Mouse (Mus musculus) testis, postnatal 14 days (tissue): ENCODE measurements around the gene Unc5c.

Experiments used
- DNase-seq: peaks from one replicate; pipeline ENCODE4 v3.0.0; 2021; ENCODE audit warnings: low spot score

Unc5c gene

DNA sequence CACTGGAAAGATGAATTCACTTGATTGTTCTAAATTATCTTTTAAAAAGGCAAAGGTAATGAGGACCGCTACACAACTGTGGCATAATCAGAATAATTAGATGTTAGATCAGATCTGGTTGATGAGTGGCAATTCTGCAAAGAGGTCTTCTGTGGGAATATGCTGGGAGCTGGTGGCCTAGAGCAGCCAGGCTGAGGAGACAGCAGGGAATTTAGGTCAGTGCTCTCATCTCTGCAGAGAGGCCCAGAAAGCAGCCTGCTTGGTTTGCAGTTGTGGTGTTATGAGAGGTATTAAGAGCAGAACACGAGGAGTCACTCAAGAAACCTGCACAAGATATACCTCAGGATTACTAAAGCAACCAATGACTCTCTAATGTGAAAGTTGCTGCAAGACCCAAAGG, 133.9 kb downstream of the Unc5c start:
- DNase-seq: no peak

GRCm38 (mm10) chr3:141601072-141601549, 136.1 kb downstream of the Unc5c start:
- no peak for DNase-seq

DNA sequence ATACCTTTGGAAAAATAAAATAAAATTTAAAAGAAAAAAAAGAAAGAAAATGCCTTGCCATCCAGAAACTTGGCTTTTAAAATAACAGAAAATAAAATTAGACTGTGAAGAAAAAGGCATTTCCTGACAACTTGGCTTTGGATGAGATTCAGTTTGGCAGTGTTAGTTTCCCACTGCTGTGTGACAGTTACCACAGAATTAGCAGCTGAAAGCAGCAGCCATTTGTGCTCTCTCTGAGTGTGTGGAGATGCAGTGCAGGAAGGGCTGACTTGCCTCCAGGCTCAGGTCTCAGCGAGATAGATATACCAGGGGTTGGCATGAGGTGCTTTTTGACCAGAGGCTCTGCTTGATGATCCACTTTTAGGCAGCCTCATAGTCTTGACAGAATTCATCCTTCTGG, 151.7 kb downstream of the Unc5c start:
- DNase-seq: no peak

GRCm38 (mm10) chr3:141618675-141619074, 153.7 kb downstream of the Unc5c start:
- DNase-seq: no peak

GRCm38 (mm10) chr3:141621496-141621895, 156.5 kb downstream of the Unc5c start:
- DNase-seq: no peak

- no peak for DNase-seq
These were observed 162.1 kb downstream of the Unc5c start for GRCm38 (mm10) chr3:141626935-141627638.

GRCm38 (mm10) chr3:141627639-141627977, 162.6 kb downstream of the Unc5c start:
- no peak for DNase-seq

DNA sequence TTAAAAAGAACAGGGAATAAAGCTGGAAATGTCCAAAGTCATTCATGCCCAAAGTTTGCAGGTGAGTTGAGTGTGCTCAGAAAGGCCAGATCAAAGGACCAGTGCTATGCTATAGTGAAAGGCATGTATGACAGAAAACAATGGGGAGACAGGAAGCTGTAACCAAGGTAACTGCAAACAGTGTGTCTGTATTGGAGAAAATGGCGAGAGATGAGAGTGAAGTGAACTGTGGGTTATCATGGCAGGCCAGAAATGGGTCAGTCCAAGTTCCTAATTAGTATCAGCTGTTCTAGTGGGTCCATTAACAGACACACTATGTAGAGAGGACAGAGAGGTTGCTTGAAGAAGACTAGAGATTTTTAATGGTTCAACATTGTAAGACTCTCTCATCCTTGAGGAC, 164.4 kb downstream of the Unc5c start:
- DNase-seq: no peak

GRCm38 (mm10) chr3:141637900-141638299, 172.9 kb downstream of the Unc5c start:
- no peak for DNase-seq

GRCm38 (mm10) chr3:141644264-141644663, 179.2 kb downstream of the Unc5c start:
- DNase-seq: no peak

DNA sequence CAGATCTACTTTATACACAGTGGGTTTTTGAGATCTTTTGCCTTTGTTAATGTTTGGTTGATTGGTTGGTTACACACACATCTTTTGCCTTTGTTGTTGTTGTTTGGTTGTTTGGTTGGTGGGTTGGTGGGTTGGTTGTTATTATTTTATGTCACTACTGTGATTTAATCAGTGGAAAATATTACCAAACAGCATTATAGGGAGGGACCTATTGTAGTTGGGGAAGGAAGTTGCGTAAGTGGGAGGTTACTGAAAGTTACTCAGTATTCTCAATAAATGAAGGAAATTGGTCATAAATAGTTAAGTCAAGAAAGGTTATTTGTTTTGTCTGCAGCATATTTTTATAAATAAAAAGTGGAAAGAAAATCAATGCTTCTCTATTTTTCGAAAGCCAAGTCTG, 181.6 kb downstream of the Unc5c start:
- no peak for DNase-seq

GRCm38 (mm10) chr3:141650658-141651057, 185.6 kb downstream of the Unc5c start:
- DNase-seq: no peak

DNA sequence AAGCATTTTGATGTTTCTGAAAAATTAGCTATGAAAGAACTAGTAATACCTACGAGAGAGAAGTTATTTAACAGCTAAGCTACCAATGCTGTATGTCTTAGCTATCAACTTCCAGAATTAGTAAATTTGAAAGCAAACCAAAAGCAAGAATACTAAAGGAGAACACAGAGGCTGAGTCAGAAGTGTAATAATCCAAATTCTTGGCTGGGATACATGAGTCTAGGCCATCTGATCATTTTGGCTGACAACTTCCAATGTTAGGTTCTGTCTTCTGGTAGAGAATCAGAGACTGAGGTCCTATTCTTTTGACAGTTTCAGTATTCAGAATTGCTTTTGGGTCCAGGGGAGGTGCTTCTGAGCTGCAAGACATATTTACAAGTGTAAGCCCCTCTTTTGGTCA, 188.9 kb downstream of the Unc5c start:
- DNase-seq: no peak

GRCm38 (mm10) chr3:141659041-141659789, 194.2 kb downstream of the Unc5c start:
- DNase-seq: no peak

DNA sequence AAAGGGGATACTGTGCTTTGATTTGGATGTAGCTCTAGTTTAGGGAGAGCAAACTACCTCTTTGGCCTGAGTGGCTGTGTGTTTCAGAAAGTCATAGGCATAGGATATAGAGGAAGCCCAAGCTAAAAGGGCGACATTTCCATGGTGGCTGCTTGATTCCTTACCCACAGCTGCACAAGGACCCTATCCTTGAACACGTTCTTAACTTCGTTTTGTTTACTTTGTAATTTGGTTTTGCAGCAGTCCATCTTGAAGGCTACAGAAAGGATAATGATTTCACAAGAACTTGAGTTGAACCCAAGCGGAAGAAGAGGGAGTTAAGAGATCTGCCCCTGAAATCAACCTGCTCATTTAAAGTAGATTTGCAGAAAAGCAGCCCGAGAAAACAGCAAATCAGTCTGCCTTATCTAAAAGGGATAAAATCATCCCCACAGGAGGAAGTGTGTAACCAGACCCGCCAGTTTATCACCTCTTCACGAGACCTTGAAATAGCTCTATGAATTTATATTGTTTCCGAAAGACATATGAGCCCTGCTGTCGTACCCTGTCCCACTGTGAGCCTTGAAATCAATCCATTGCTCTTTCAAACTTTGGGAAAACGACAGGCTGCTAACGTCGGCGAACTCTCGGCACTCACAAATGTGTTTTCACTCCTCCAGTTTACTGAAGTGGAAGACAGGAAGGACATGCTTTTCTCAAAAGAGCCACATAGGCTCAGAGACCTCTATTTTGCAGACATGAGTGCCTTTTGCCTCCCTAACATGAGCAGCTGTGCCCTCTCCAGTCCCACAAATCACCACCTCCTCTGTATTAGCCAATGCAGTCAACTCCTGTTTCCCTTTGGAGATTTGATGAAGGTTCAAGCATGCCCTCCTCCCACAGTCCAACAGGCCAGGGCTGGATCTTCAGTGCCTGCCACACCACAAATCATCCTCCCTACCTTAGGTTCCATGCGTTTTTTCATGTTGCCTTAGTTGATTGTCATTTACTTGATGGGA, 195.3 kb downstream of the Unc5c start:
- no peak for DNase-seq

- DNase-seq: no peak
These were observed 224.1 kb downstream of the Unc5c start for GRCm38 (mm10) chr3:141689113-141689512.

DNA sequence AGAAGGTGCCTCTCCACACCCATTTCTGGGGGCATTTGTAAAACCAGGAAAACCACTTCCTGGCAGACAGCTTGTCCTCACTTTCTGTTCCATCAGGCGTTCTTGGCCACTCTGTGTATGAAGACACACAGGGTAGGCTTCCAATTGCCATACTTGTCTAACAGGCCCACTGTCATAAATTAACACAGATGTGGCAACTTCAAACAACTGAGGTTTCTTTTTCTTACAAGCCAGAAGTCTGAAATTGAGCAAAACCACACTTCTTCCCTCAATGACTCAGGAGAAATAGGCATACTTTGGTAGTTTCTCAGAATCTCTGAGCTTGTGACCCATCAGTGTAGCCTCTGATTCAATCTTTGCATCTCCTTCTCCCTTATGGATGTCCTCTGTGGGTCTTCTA, 225.7 kb downstream of the Unc5c start:
- no peak for DNase-seq

GRCm38 (mm10) chr3:141691418-141691817, 226.4 kb downstream of the Unc5c start:
- no peak for DNase-seq

DNA sequence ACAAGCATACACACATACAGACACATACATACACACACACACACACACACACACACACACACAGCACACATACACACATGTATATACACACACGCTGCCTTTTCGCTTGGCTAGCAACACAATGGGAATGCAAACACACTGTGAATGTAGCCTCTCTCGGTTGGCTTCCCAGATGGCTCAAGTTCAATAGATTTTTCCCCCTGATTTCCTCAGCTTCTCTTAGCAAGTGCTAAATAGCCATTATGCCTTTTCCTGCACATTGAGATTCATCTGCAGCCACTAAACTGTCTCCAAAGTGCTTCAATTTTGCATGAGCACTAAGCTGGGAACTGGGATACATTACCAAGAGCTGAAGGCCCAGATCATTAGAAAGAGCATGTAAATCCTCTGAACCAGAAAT, 226.8 kb downstream of the Unc5c start:
- DNase-seq: no peak

- no peak for DNase-seq
These were observed 234.2 kb downstream of the Unc5c start for GRCm38 (mm10) chr3:141699177-141699576.

- DNase-seq: no peak
These were observed 236.4 kb downstream of the Unc5c start for GRCm38 (mm10) chr3:141701381-141701909.

DNA sequence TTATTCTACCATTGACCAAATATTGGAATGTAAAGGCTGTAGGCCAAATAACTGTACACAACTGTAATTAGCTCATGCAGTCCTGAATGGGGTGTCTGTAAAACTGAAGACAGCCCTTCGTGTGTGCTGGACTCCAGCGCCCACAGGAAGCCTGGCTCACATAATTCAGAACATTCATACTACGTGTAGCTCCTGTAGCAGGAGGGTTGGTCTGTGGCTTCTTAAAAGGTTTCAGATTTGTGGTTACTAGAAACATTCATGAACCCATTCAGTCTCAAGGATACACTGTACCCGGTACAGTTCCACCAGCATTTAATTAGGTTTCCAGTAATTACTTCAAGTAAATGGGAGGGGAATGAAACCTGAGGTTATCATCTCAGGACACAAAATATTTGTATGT, 246.6 kb downstream of the Unc5c start:
- no peak for DNase-seq
